Mouse (Mus musculus): ENCODE measurements around the gene Cbx2.

- TF ChIP-seq CTCF (IDR thresholded peaks at IDR 0.05; ENCODE audit: low read depth) (no peak), EP300 (IDR thresholded peaks at IDR 0.05; ENCODE audit: low read depth) (no peak)
Observed at GRCm38 (mm10) chr11:118985571-118985970, 37.2 kb upstream of the Cbx2 start.
